Mouse (Mus musculus) small intestine, adult 2 months (tissue): ENCODE results near the gene Nat8f2.
A peak's percentile ranks its signal among the peaks of the same experiment; 100 is the strongest.
"Not testable (repeated sequence)": the region's sequence is repeated elsewhere in the genome, so short reads cannot be mapped to it uniquely, and the experiment has no call there.

Experiments used
- CTCF ChIP-seq: fragments of 200-500 bp; IDR thresholded peaks from 2 replicates; pipeline ENCODE4 v1.5.1; 2012; ENCODE audit warnings: low read depth, mild to moderate bottlenecking, control low read depth, inconsistent platforms, low read length, moderate library complexity, mixed read lengths; ENCODE audit not compliant: insufficient replicate concordance, insufficient read length; ENCODE audit errors: extremely low read depth
- POLR2A ChIP-seq: fragments of 200-500 bp; IDR thresholded peaks from 2 replicates; pipeline ENCODE4 v1.6.1; 2012; ENCODE audit warnings: low read depth, mild to moderate bottlenecking, control low read depth, inconsistent platforms, low read length, moderate library complexity

- TF ChIP-seq POLR2A = not testable (repeated sequence)
- peak; percentile 70; the same call in 1 of the 2 replicates for TF ChIP-seq CTCF
Observed at GRCm38 (mm10) chr6:85904642-85905061, 35.7 kb upstream of the Nat8f2 start, which contains the start of gene Nat8f4.
